Mouse (Mus musculus) heart, postnatal 10 days (tissue): ENCODE data around the gene Mmp8. TPM values are rescaled to one million over a fixed set of nuclear protein-coding genes. Genes with fewer than 3 reads are reported as not detected.

Experiments used
- DNase-seq, 2 experiments: peaks; one replicate each; pipeline ENCODE4 v3.0.0; 2021
- intact Hi-C: fragments of 180-260 bp; cut with DNase I; formaldehyde crosslinking; loops from one replicate; pipeline ENCODE4 v1.15.1; 2025
- total RNA-seq, 2 experiments: library from RNA; stranded (reverse); gene quantifications; 2 replicates each; pipeline ENCODE4 v1.2.3; 2021

The Mmp8 gene
- total RNA-seq, 2 experiments from 2014 or later = 0.10 TPM; not detected in 1

DNA sequence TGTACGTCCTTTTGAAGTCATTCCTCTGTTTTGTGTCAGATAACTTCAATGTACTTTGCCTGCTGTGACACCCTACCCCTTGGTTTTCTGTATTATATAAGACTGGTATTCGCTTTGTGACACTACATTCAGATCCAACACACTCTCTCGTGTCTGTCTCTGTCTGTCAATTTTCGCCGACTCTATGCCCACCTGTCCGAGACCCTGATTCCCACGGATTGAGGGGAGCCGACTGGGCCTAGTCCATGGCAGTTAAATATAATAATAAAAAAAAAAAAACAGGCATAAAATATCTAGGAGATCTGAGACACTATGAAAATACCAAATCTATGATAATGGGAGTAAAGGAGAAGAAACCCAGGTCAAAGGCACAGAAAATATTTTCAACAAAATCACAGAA is 31.8 kb downstream of the Mmp8 start:
- intact Hi-C loops = no loop called here
- no peak for DNase-seq

- intact Hi-C loops = no loop called here
- no peak for DNase-seq
These were observed 35.1 kb downstream of the Mmp8 start for GRCm38 (mm10) chr9:7593272-7593812.

- intact Hi-C loops = loop anchor here (1.0 to 2.0 kb wide), 2 partner anchors 40 to 379 kb away; no protein-coding TSS in a partner anchor
- peak; percentile 89 to 90 for DNase-seq
These were observed 36.7 kb downstream of the Mmp8 start for GRCm38 (mm10) chr9:7594816-7595540.

- DNase-seq = peak; percentile 73 to 87
- intact Hi-C loops = loop anchor here (1.0 to 10.0 kb wide), 5 partner anchors 252 to 1362 kb away; no protein-coding TSS in a partner anchor
These were observed 44.9 kb downstream of the Mmp8 start for GRCm38 (mm10) chr9:7602982-7603742.

GRCm38 (mm10) chr9:7604005-7604404 is 45.7 kb downstream of the Mmp8 start:
- DNase-seq = peak in 1 of 2 experiments; percentile 8
- intact Hi-C loops = loop anchor here (10.0 kb wide), 2 partner anchors 471 to 1361 kb away; no protein-coding TSS in a partner anchor

GRCm38 (mm10) chr9:7605638-7606037 is 47.4 kb downstream of the Mmp8 start:
- intact Hi-C loops = loop anchor here (10.0 kb wide), 2 partner anchors 469 to 1359 kb away; no protein-coding TSS in a partner anchor
- DNase-seq = no peak

Other genes with a start within 250 kb of the Mmp8 start
- under 1 TPM in 1 of 2 experiments, not detected in 1; 0.42 TPM for gene Mmp12, start 214.1 kb upstream of the Mmp8 start, total RNA-seq
- not detected for gene Mmp1b, start 170.4 kb upstream of the Mmp8 start, total RNA-seq
- gene Mmp3, start 112.6 kb upstream of the Mmp8 start, total RNA-seq = not detected
- gene Mmp10, start 56.1 kb upstream of the Mmp8 start, total RNA-seq = not detected
- gene Mmp27, start 12.9 kb downstream of the Mmp8 start, total RNA-seq = not detected
- not detected for gene Mmp20, start 69.8 kb downstream of the Mmp8 start, total RNA-seq
- not detected for gene Mmp7, start 133.6 kb downstream of the Mmp8 start, total RNA-seq
- 10 to 100 TPM; 57.0 to 61.2 TPM for gene Tmem123, start 205.6 kb downstream of the Mmp8 start, total RNA-seq